Mouse (Mus musculus): Measurements from ENCODE around the gene Pagr1a. TPM values are rescaled to one million over a fixed set of nuclear protein-coding genes. Genes with fewer than 3 reads are reported as not detected.

Pagr1a gene
- polyA plus RNA-seq, 1 experiment from 2014 or later = 20.7 TPM

DNA sequence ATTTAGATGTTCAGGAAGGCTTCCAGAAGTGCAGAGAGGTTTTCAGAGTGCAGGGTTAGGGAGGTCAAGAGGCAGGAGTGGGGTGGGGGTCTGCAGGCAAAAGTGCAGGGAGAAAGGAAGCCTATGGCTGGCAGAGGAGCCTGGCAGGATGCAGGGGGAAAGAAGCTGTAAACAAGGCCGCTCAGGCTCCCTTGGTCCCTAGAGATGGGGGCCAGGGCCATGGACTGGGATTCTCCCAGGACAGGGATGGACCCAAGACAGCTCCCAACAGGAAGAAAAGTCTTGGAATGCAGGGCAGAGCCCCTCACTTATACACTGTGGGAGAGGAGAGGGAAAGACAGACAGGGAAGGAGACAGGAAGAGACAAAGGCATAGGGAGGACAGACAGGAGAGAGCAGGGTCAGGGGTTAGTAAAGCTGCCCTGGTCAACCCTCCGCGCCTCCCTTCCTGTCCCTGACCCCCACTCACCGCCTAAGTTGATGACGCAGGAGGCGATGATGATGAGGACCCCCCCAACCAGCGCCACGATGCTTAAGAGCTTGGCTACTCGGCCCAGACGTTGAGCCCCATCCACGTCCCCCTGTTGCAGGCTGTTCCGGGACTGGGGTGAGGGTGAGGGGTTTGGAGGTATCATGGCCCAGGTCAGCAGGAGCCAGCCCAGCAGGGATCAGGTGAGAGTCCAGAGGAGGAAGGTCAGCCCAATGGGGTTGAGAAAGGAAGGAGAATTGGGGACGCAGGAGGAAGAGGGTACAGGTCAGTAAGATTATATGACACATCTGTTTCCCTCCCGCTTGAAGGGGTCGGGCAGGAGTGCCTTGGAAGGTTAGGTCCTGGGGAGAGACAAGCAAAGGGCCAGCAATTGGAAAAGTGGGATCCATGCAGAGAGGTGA lies 1.5 kb upstream of the Pagr1a start:
- Histone ChIP-seq H3K4me3 (ENCODE audit: low read depth, low read length) (no peak overlapping the region), H3K4me1 (ENCODE audit: insufficient read depth, low read depth, low read length) (peaks cover 13% of the 10 kb centered on the region; the same call in 1 of the 2 replicates), H3K27me3 (replicated peaks; ENCODE audit: insufficient read depth, low read length) (no peaks in the 10 kb centered on the region), H3K9ac (replicated peaks; ENCODE audit: low read depth) (no peak overlapping the region), H3K27ac (ENCODE audit: low read length) (peak overlapping the region; percentile 3; the same call in 1 of the 2 replicates), H3K36me3 (ENCODE audit: insufficient read depth, low read length) (no peaks in the 10 kb centered on the region; the same call in 1 of the 2 replicates), H3K9me3 (ENCODE audit: low read length) (no peaks in the 10 kb centered on the region), H3K4me2 (replicated peaks; ENCODE audit: low read depth, low read length) (no peak overlapping the region)
- ATAC-seq (no peak), DNase-seq (ENCODE audit: low spot score) (no peak)
- 72% methylated on average over 15 of the region's 15 CpGs for WGBS
- TF ChIP-seq EP300 (IDR thresholded peaks at IDR 0.05) (no peak), CTCF (IDR thresholded peaks at IDR 0.05) (no peak)

DNA sequence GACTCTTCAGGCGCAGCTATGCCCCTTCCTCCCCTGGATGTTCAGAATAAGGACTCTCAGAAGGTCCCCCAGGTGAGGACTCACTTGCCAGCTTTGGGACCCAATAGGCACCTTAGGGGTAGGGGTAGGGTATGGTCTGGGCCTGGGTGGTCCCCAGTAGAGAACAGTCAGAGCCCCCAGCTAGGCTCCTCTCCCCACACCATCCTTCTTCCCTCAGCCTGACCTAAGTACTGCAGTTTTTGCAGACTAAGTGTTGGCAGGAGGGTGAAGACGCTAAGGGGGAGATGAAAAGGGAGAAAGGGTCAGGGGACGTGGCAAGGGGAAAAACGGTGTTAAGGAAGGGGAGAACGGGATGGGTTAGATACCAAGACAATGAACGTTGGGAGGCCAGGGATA lies 796 bp upstream of the Pagr1a start:
- Histone ChIP-seq H3K9me3 (ENCODE audit: low read length) (no peaks in the 10 kb centered on the region), H3K4me3 (ENCODE audit: low read depth, low read length) (no peak overlapping the region), H3K4me1 (ENCODE audit: insufficient read depth, low read depth, low read length) (peaks cover 9% of the 10 kb centered on the region; the same call in 1 of the 2 replicates), H3K36me3 (ENCODE audit: insufficient read depth, low read length) (no peaks in the 10 kb centered on the region; the same call in 1 of the 2 replicates), H3K27ac (ENCODE audit: low read length) (peak overlapping the region; percentile 3; the same call in 1 of the 2 replicates), H3K4me2 (replicated peaks; ENCODE audit: low read depth, low read length) (no peak overlapping the region), H3K9ac (replicated peaks; ENCODE audit: low read depth) (no peak overlapping the region), H3K27me3 (replicated peaks; ENCODE audit: insufficient read depth, low read length) (no peaks in the 10 kb centered on the region)
- WGBS = 31% methylated on average over 6 of the region's 6 CpGs
- no peak for DNase-seq (ENCODE audit: low spot score)
- TF ChIP-seq CTCF (IDR thresholded peaks at IDR 0.05) (no peak), EP300 (IDR thresholded peaks at IDR 0.05) (no peak)
- no peak for ATAC-seq

DNA sequence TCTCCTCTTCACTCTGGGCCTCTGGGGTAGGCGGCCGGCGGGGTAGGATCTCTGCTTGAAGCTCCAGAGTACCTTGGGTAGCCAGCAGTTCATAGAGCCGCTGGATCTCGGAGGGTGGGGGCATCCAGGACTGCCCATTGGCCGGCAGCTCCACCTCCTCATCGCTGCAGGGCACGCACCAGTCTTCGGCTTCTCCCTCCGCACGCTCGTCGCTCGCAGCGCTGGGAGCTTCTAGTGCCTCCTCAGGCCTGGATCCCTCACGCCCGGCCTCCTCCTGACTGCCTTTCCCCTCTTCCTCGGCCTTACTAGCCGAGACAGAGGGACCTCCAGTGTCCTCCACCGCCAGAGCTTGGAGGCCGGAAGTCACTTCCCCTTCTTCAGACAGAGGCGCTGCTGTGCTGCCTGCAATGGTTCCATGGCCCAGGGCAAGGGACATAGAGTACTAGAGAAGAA lies 640 bp downstream of the Pagr1a start:
- WGBS = under 1% methylated on average over 21 of the region's 22 CpGs
- Histone ChIP-seq H3K4me1 (ENCODE audit: insufficient read depth, low read depth, low read length) (peaks cover 7% of the 10 kb centered on the region; the same call in 1 of the 2 replicates), H3K36me3 (ENCODE audit: insufficient read depth, low read length) (no peaks in the 10 kb centered on the region), H3K27me3 (replicated peaks; ENCODE audit: insufficient read depth, low read length) (no peaks in the 10 kb centered on the region), H3K4me3 (ENCODE audit: low read depth, low read length) (peak overlapping the region; percentile 62), H3K27ac (ENCODE audit: low read length) (peak overlapping the region; percentile 92), H3K4me2 (replicated peaks; ENCODE audit: low read depth, low read length) (peak overlapping the region; percentile 88), H3K9me3 (ENCODE audit: low read length) (no peaks in the 10 kb centered on the region), H3K9ac (replicated peaks; ENCODE audit: low read depth) (peak overlapping the region; percentile 62)
- ATAC-seq (peak; percentile 49), DNase-seq (ENCODE audit: low spot score) (peak; percentile 72)
- no peak for TF ChIP-seq CTCF (IDR thresholded peaks at IDR 0.05)
- TF ChIP-seq EP300 (IDR thresholded peaks at IDR 0.05) = no peak

DNA sequence TGATC lies 869 bp downstream of the Pagr1a start, which contains the start of gene Pagr1b:
Gene Pagr1b (minus strand): TSS at position 4 of the 5 bp plus-strand sequence.
- Histone ChIP-seq H3K9me3 (ENCODE audit: low read length) (no peaks in the 10 kb centered on the region), H3K4me3 (ENCODE audit: low read depth, low read length) (peak within 1 kb of the TSS; percentile 62), H3K9ac (replicated peaks; ENCODE audit: low read depth) (peak within 1 kb of the TSS; percentile 62), H3K27ac (ENCODE audit: low read length) (peak within 1 kb of the TSS; percentile 92), H3K4me2 (replicated peaks; ENCODE audit: low read depth, low read length) (peak within 1 kb of the TSS; percentile 88), H3K36me3 (ENCODE audit: insufficient read depth, low read length) (no peaks in the 10 kb centered on the region), H3K27me3 (replicated peaks; ENCODE audit: insufficient read depth, low read length) (no peaks in the 10 kb centered on the region), H3K4me1 (ENCODE audit: insufficient read depth, low read depth, low read length) (peaks cover 5% of the 10 kb centered on the region; the same call in 1 of the 2 replicates)
- no peak for ATAC-seq
- DNase-seq (ENCODE audit: low spot score) = no peak
- TF ChIP-seq CTCF (IDR thresholded peaks at IDR 0.05) = no peak
- no peak for TF ChIP-seq EP300 (IDR thresholded peaks at IDR 0.05)

DNA sequence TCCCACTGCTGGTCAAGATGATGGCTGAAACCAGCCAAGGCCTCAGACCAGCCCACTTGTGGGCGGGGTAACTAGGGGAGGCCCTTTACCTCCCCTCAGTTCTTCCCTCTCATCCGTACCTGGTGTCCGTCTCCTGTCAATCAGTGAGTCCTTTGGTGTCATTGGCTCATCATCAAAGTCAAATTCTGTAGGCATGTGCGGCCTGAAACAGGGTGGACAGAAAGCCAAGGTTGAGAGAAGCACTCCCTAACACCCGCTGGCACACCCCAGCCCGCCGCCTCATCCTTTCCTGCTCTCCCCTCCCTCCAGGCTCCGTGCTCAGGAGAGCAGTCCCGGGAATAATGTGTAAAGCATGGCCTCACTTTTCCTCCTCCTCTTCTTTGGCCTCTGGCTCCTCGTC lies 1.1 kb downstream of the Pagr1a start:
- TF ChIP-seq EP300 (IDR thresholded peaks at IDR 0.05) (no peak), CTCF (IDR thresholded peaks at IDR 0.05) (no peak)
- Histone ChIP-seq H3K27ac (ENCODE audit: low read length) (peak overlapping the region; percentile 92), H3K4me2 (replicated peaks; ENCODE audit: low read depth, low read length) (peak overlapping the region; percentile 88), H3K9ac (replicated peaks; ENCODE audit: low read depth) (peak overlapping the region; percentile 62), H3K9me3 (ENCODE audit: low read length) (no peaks in the 10 kb centered on the region), H3K36me3 (ENCODE audit: insufficient read depth, low read length) (no peaks in the 10 kb centered on the region), H3K27me3 (replicated peaks; ENCODE audit: insufficient read depth, low read length) (no peaks in the 10 kb centered on the region), H3K4me3 (ENCODE audit: low read depth, low read length) (peak overlapping the region; percentile 62), H3K4me1 (ENCODE audit: insufficient read depth, low read depth, low read length) (peaks cover 4% of the 10 kb centered on the region; the same call in 1 of the 2 replicates)
- DNase-seq (ENCODE audit: low spot score) (peak; percentile 65), ATAC-seq (peak; percentile 8; the same call in 1 of the 2 replicates)
- 4% methylated on average over 10 of the region's 10 CpGs for WGBS

DNA sequence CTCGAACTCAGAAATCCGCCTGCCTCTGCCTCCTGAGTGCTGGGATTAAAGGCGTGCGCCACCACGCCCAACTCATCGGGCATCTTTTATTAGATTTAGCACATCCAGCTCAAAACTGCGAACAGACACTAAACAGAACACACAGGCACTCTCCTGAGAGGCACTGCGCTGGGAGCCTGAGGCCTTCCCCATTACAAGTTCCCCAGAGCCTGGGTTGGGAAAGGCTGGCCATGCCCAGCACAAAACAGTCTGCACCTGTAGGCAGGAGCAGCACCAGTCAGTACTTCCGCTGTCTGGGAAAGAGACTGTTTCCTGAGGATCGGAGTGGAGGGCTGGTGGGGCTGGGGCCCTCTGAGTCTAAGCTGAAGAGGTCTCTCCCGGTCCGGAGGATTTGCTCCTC lies 2.2 kb downstream of the Pagr1a start:
- 93% methylated on average over 12 of the region's 12 CpGs for WGBS
- DNase-seq (ENCODE audit: low spot score) = no peak
- H3K4me2 ChIP-seq (replicated peaks; ENCODE audit: low read depth, low read length) = no peak overlapping the region
- no peak overlapping the region for H3K4me3 ChIP-seq (ENCODE audit: low read depth, low read length)
- no peak for ATAC-seq
- peaks cover 4% of the 10 kb centered on the region; the same call in 1 of the 2 replicates for H3K4me1 ChIP-seq (ENCODE audit: insufficient read depth, low read depth, low read length)
- H3K36me3 ChIP-seq (ENCODE audit: insufficient read depth, low read length) = no peaks in the 10 kb centered on the region
- no peak for TF ChIP-seq EP300 (IDR thresholded peaks at IDR 0.05)
- TF ChIP-seq CTCF (IDR thresholded peaks at IDR 0.05) = no peak
- H3K27ac ChIP-seq (ENCODE audit: low read length) = 0 out of 2 replicates have a peak overlapping the region, but pooled peaks have one; percentile 38
- H3K9ac ChIP-seq (replicated peaks; ENCODE audit: low read depth) = no peak overlapping the region
- H3K27me3 ChIP-seq (replicated peaks; ENCODE audit: insufficient read depth, low read length) = no peaks in the 10 kb centered on the region
- H3K9me3 ChIP-seq (ENCODE audit: low read length) = no peaks in the 10 kb centered on the region
